Mouse (Mus musculus) heart, postnatal 0 days (tissue): Measurements from ENCODE around the gene Edem2.

Source experiments
- CTCF ChIP-seq: IDR thresholded peaks from 2 replicates; pipeline ENCODE4 v1.5.1; 2016; ENCODE audit warnings: antibody characterized with exemption, control low read depth, low read depth
- EP300 ChIP-seq: IDR thresholded peaks from 2 replicates; pipeline ENCODE4 v1.6.1; 2016; ENCODE audit warnings: antibody characterized with exemption, low read depth

GRCm38 (mm10) chr2:155696851-155697250, 32.4 kb downstream of the Edem2 start:
- no peak for TF ChIP-seq CTCF
- TF ChIP-seq EP300 = no peak
